In genomic region chr4:42950065-42950558, GRCm38 (mm10) we compare ENCODE assay signal across 8 mouse cellular contexts. TPM values are rescaled to one million over a fixed set of nuclear protein-coding genes. Genes with fewer than 3 reads are reported as not detected.
DNase-seq lines count a peak whose midpoint lies in the region; ATAC-seq and TF ChIP-seq lines count a peak whose summit lies in the region.

No protein-coding gene starts in this region.

- ATAC-seq in frontal cortex, adult (ENCODE audit: low TSS enrichment): no peak; the same call in 1 of the 2 replicates
- peak; percentile 86 for ATAC-seq in limb, embryonic 14.5 days (ENCODE audit: low FRiP score, low read depth)
- ATAC-seq in midbrain, postnatal 0 days (ENCODE audit: low FRiP score): peak; percentile 69

- peak overlapping the region; percentile 75 for H3K4me2 ChIP-seq in limb, embryonic 14.5 days (replicated peaks; ENCODE audit: low read depth, low read length, severe bottlenecking)
- peak overlapping the region; percentile 86 for H3K4me2 ChIP-seq in midbrain, postnatal 0 days (ENCODE audit: low read depth, low read length, poor library complexity, severe bottlenecking)

- H3K27me3 ChIP-seq in limb, embryonic 14.5 days (ENCODE audit: control insufficient read depth, insufficient read depth, low read length): peaks cover 6% of the 10 kb centered on the region; the same call in 1 of the 2 replicates
- no peaks in the 10 kb centered on the region for H3K27me3 ChIP-seq in midbrain, postnatal 0 days (ENCODE audit: insufficient read depth, low read length)

- H3K9ac ChIP-seq in limb, embryonic 14.5 days (ENCODE audit: low read depth, low read length, severe bottlenecking): peak overlapping the region; percentile 89
- H3K9ac ChIP-seq in midbrain, postnatal 0 days (replicated peaks; ENCODE audit: low read length, poor library complexity, severe bottlenecking): peak overlapping the region; percentile 100

- no peaks in the 10 kb centered on the region for H3K36me3 ChIP-seq in limb, embryonic 14.5 days (ENCODE audit: control insufficient read depth, insufficient read depth, low read length)
- no peaks in the 10 kb centered on the region; the same call in 1 of the 2 replicates for H3K36me3 ChIP-seq in midbrain, postnatal 0 days (ENCODE audit: insufficient read depth, low read length)

- H3K9me3 ChIP-seq in limb, embryonic 14.5 days (ENCODE audit: control insufficient read depth, low read length): no peaks in the 10 kb centered on the region
- H3K9me3 ChIP-seq in midbrain, postnatal 0 days (ENCODE audit: low read length): no peaks in the 10 kb centered on the region

- TF ChIP-seq CTCF in midbrain, postnatal 0 days (IDR thresholded peaks at IDR 0.05): no peak

- H3K4me3 ChIP-seq in limb, embryonic 14.5 days (replicated peaks; ENCODE audit: low read length): peak overlapping the region; percentile 85
- H3K4me3 ChIP-seq in midbrain, postnatal 0 days (ENCODE audit: low read depth, low read length): peak overlapping the region; percentile 77

- WGBS in limb, embryonic 14.5 days: 0% methylated on average over 18 of the region's 27 CpGs
- 1% methylated on average over 18 of the region's 27 CpGs for WGBS in midbrain, postnatal 0 days

- peaks cover 9% of the 10 kb centered on the region for H3K4me1 ChIP-seq in limb, embryonic 14.5 days (ENCODE audit: control insufficient read depth, insufficient read depth, low read length)
- peaks cover 53% of the 10 kb centered on the region for H3K4me1 ChIP-seq in midbrain, postnatal 0 days (ENCODE audit: insufficient read depth, low read length)

- TF ChIP-seq POLR2A in limb, embryonic 14.5 days (IDR thresholded peaks at IDR 0.05; ENCODE audit: borderline replicate concordance, extremely low read depth, insufficient read depth, insufficient read length): no peak

- H3K27ac ChIP-seq in limb, embryonic 14.5 days (replicated peaks; ENCODE audit: low read depth, low read length): peak overlapping the region; percentile 86
- peak overlapping the region; percentile 97 for H3K27ac ChIP-seq in midbrain, postnatal 0 days (ENCODE audit: low read depth, low read length)

- peak; percentile 82 to 92 for DNase-seq in frontal cortex, adult 2 months (ENCODE audit: extremely low spot score in 1 of 2, low spot score in 1 of 2)
- DNase-seq in embryo, embryonic 10.5 days (ENCODE audit: low spot score): peak; percentile 89
- DNase-seq in heart, adult 11 months: peak; percentile 99
- DNase-seq in kidney, adult 18-20 months: peak; percentile 87
- peak; percentile 88 for DNase-seq in limb, embryonic 14.5 days (ENCODE audit: low spot score)
- DNase-seq in midbrain, postnatal 0 days (ENCODE audit: low spot score): peak; percentile 89
- DNase-seq in spleen, postnatal 14 days (ENCODE audit: low spot score in 2 of 2): peak; percentile 51 to 66

RNA-seq across cellular contexts. Expression of gene Dnajb5, which starts 0.5 kb away (rescaled TPM):
- polyA plus RNA-seq in frontal cortex, adult 2 months (2012; rRNA removed): 126 and 151 TPM in 2 replicates
- 16.9 and 17.4 TPM in 2 replicates for polyA plus RNA-seq in limb, embryonic 14.5 days (2012; rRNA removed)
- polyA plus RNA-seq in limb, embryonic 14.5 days (2014; fragmentation: Nextera tagmentation; extraction: Ambion mirVana): 7.4 and 7.6 TPM in 2 replicates
- total RNA-seq in midbrain, postnatal 0 days (2014; rRNA removed): 75.6 and 109 TPM in 2 replicates
- 37.9 and 41.4 TPM in 2 replicates for polyA plus RNA-seq in midbrain, postnatal 0 days (2015; fragmentation: Nextera tagmentation; extraction: Ambion mirVana)

RNA-seq across cellular contexts. Expression of gene 1700022I11Rik, which starts 19.3 kb away (rescaled TPM):
- 0.11 and 0.18 TPM in 2 replicates for polyA plus RNA-seq in frontal cortex, adult 2 months (2012; rRNA removed)
- polyA plus RNA-seq in limb, embryonic 14.5 days (2012; rRNA removed): not detected in 2 replicates
- 0.45 and 0.48 TPM in 2 replicates for polyA plus RNA-seq in limb, embryonic 14.5 days (2014; fragmentation: Nextera tagmentation; extraction: Ambion mirVana)
- total RNA-seq in midbrain, postnatal 0 days (2014; rRNA removed): not detected in 2 replicates
- 0.19 and 0.48 TPM in 2 replicates for polyA plus RNA-seq in midbrain, postnatal 0 days (2015; fragmentation: Nextera tagmentation; extraction: Ambion mirVana)

RNA-seq across cellular contexts. Expression of gene Phf24, which starts 33.7 kb away (rescaled TPM):
- 175 and 199 TPM in 2 replicates for polyA plus RNA-seq in frontal cortex, adult 2 months (2012; rRNA removed)
- polyA plus RNA-seq in limb, embryonic 14.5 days (2012; rRNA removed): 2.4 and 2.7 TPM in 2 replicates
- 1.1 and 1.2 TPM in 2 replicates for polyA plus RNA-seq in limb, embryonic 14.5 days (2014; fragmentation: Nextera tagmentation; extraction: Ambion mirVana)
- total RNA-seq in midbrain, postnatal 0 days (2014; rRNA removed): 130 and 148 TPM in 2 replicates
- polyA plus RNA-seq in midbrain, postnatal 0 days (2015; fragmentation: Nextera tagmentation; extraction: Ambion mirVana): 44.4 and 45.0 TPM in 2 replicates

RNA-seq across cellular contexts. Expression of gene Vcp, which starts 50.2 kb away (rescaled TPM):
- polyA plus RNA-seq in frontal cortex, adult 2 months (2012; rRNA removed): 170 and 193 TPM in 2 replicates
- polyA plus RNA-seq in limb, embryonic 14.5 days (2012; rRNA removed): 194 and 248 TPM in 2 replicates
- 468 and 501 TPM in 2 replicates for polyA plus RNA-seq in limb, embryonic 14.5 days (2014; fragmentation: Nextera tagmentation; extraction: Ambion mirVana)
- 192 and 242 TPM in 2 replicates for total RNA-seq in midbrain, postnatal 0 days (2014; rRNA removed)
- polyA plus RNA-seq in midbrain, postnatal 0 days (2015; fragmentation: Nextera tagmentation; extraction: Ambion mirVana): 448 and 464 TPM in 2 replicates

Comparison
In these comparisons a context has a peak if more than half of its experiments do, and no peak if none do; other contexts are left out.
1. RNA of gene Phf24, which starts 33.7 kb away (polyA plus RNA-seq): 175 to 199 TPM in frontal cortex, adult 2 months and 44.4 to 45.0 TPM in midbrain, postnatal 0 days; 1.1 to 2.7 TPM in limb, embryonic 14.5 days; every median in the first group is over 10 times any median in the second.
2. Peak in every context shown above with its lines, with median percentiles within 50 percentile points of each other: DNase-seq.